Mouse (Mus musculus) heart, embryonic 14.5 days (tissue): ENCODE results near the gene Ensa. TPM values are rescaled to one million over a fixed set of nuclear protein-coding genes. Genes with fewer than 3 reads are reported as not detected.

ENCODE experiments used
- ATAC-seq: fragments of 200-750 bp; cut with Nextera tagmentation; 2 replicates; pipeline ENCODE4 v1.8.0; 2017; ENCODE audit warnings: low read depth, moderate TSS enrichment; ENCODE audit not compliant: insufficient number of reproducible peaks, insufficient read depth, low FRiP score
- H3K27ac ChIP-seq, 2 experiments: fragments of 200-500 bp in 1 of 2; fragments of 300-500 bp in 1 of 2; sonication (generic) in 1 of 2; replicated peaks in 1 of 2; 2 replicates each; pipeline ENCODE4 v1.5.1; 2012 to 2014; ENCODE audit warnings: low read depth in 2 of 2, low read length in 2 of 2, control low read depth in 1 of 2, mild to moderate bottlenecking in 1 of 2, mixed read lengths in 1 of 2; ENCODE audit not compliant: control insufficient read depth in 1 of 2, insufficient read depth in 1 of 2
- H3K27me3 ChIP-seq: fragments of 300-500 bp; sonication (generic); 2 replicates; pipeline ENCODE4 v1.6.1; 2014; ENCODE audit warnings: mild to moderate bottlenecking, low read length, control low read depth; ENCODE audit not compliant: control insufficient read depth, insufficient read depth
- H3K36me3 ChIP-seq: fragments of 300-500 bp; sonication (generic); 2 replicates; pipeline ENCODE4 v1.6.1; 2014; ENCODE audit warnings: mild to moderate bottlenecking, control low read depth, low read length, mixed read lengths; ENCODE audit not compliant: control insufficient read depth, insufficient read depth
- H3K4me1 ChIP-seq, 2 experiments: fragments of 200-500 bp in 1 of 2; fragments of 300-500 bp in 1 of 2; sonication (generic) in 1 of 2; 2 replicates each; pipeline ENCODE4 v1.6.1; 2012 to 2014; ENCODE audit warnings: low read length in 2 of 2, control low read depth in 1 of 2, mixed read lengths in 1 of 2; ENCODE audit not compliant: control insufficient read depth in 2 of 2, insufficient read depth in 2 of 2
- H3K4me2 ChIP-seq: fragments of 300-500 bp; sonication (generic); 2 replicates; pipeline ENCODE4 v1.6.1; 2014; ENCODE audit warnings: mild to moderate bottlenecking, low read length
- H3K4me3 ChIP-seq, 2 experiments: fragments of 200-500 bp in 1 of 2; fragments of 300-500 bp in 1 of 2; sonication (generic) in 1 of 2; 2 replicates each; pipeline ENCODE4 v1.5.1; 2012 to 2014; ENCODE audit warnings: low read length in 2 of 2, mild to moderate bottlenecking in 2 of 2, control low read depth in 1 of 2, low read depth in 1 of 2, moderate library complexity in 1 of 2; ENCODE audit not compliant: control insufficient read depth in 1 of 2, insufficient read depth in 1 of 2
- H3K9ac ChIP-seq: fragments of 300-500 bp; sonication (generic); 2 replicates; pipeline ENCODE4 v1.6.1; 2014; ENCODE audit warnings: mild to moderate bottlenecking, low read length
- H3K9me3 ChIP-seq: fragments of 300-500 bp; sonication (generic); 2 replicates; pipeline ENCODE4 v1.6.1; 2016; ENCODE audit warnings: low read length, control low read depth; ENCODE audit not compliant: control insufficient read depth
- WGBS: fragments of 180-500 bp; shearing (Covaris S2); extraction: QIAGEN DNeasy Blood & Tissue Kit; methylation state at CpG from one replicate; pipeline ENCODE4 v1.1.7; 2014; 5-methylcytosine and 5-hydroxymethylcytosine counted together
- polyA plus RNA-seq: library from polyadenylated mRNA; unstranded; fragments of >200 nt; fragmentation: Nextera tagmentation; extraction: Ambion mirVana; gene quantifications from 2 replicates; pipeline ENCODE4 v1.2.1, GENCODE M21; 2014

Gene Ensa
- polyA plus RNA-seq, 1 experiment from 2014 or later: 51.1 TPM

DNA sequence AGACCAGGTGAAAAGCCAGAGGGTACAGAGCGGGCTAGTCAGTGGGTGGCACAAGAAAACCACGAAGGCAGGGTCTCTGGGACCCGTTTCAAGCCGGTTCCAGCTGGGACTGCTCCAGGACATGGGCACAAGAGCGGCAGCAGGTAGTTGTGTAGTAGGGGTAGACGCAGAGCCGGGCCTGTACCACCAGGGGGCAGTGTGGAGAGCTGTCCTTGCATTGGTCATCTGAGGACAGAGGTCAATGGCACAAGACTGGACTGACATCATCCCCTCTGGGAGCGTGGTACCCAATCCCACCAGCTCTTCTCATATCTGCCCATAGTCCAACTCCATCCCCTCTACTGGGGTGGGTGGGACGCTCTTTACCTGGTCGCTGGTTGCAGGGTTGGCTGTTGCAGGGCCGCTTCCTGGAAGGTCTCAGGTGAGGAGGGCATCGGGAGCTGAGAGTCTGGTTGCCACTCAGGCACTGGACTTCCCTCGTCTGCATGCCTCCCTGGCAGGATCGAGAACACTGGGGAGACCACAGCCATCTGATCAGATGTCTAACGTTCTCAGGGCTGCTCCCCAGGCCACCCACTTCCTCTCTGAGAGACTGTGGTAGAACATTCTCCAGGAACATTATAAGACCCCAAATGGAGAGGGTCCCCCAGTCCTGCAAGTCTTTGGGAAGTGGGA is 52.1 kb downstream of the Ensa start:
- no peaks in the 10 kb centered on the region for H3K9me3 ChIP-seq
- peaks cover 10% of the 10 kb centered on the region; the same call in 1 of the 2 replicates for H3K36me3 ChIP-seq
- no peak for ATAC-seq
- no peak overlapping the region for H3K4me2 ChIP-seq
- H3K27me3 ChIP-seq: no peaks in the 10 kb centered on the region
- H3K9ac ChIP-seq: peak overlapping the region; percentile 67; the same call in 1 of the 2 replicates
- H3K4me1 ChIP-seq: peaks cover 56 to 69% of the 10 kb centered on the region in 2 experiments
- 50% methylated on average over 15 of the region's 15 CpGs for WGBS
- H3K27ac ChIP-seq: peak overlapping the region in 1 of 2 experiments; percentile 97; a peak in 2 of 4 replicates
- no peak overlapping the region for H3K4me3 ChIP-seq

DNA sequence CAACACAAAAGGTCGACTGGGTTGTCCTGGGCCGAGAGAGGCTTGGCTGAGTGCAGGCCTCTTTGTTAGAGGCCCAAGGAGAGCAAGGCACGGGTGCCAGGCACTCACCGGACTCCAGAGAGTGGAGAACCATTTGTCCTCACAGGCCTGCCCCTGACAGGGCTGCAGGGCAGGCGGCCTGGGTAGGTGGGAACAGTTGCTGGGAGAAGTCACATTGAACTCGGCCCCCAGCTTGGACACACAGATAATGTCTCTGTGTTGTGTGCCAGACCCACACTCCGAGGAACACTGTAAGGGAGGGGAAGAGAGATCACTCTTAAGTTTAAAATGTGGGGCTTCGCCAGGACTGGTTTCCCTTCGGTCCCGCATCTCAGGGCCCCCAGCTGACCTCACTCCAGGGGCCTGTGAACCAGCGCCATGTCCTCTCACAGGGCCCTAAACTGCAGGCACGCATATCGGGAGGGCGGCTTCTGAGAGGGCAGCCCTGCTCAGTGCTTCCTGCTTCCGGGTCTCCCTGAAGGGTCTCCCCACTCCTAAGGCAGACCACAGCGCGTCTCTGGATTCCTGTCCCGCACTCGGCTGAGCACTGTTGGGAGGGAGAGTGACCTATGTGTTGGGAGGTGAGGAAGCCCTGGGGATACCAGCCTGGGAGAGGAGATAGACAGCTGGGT is 52.8 kb downstream of the Ensa start:
- Histone ChIP-seq H3K27me3 (no peaks in the 10 kb centered on the region), H3K4me3 (no peak overlapping the region), H3K9me3 (no peaks in the 10 kb centered on the region), H3K4me2 (no peak overlapping the region), H3K36me3 (peaks cover 10% of the 10 kb centered on the region; the same call in 1 of the 2 replicates), H3K9ac (no peak overlapping the region), H3K27ac (peak overlapping the region in 1 of 2 experiments; percentile 97; a peak in 1 of 4 replicates), H3K4me1 (peaks cover 52 to 62% of the 10 kb centered on the region in 2 experiments)
- ATAC-seq: no peak
- 66% methylated on average over 19 of the region's 19 CpGs for WGBS

DNA sequence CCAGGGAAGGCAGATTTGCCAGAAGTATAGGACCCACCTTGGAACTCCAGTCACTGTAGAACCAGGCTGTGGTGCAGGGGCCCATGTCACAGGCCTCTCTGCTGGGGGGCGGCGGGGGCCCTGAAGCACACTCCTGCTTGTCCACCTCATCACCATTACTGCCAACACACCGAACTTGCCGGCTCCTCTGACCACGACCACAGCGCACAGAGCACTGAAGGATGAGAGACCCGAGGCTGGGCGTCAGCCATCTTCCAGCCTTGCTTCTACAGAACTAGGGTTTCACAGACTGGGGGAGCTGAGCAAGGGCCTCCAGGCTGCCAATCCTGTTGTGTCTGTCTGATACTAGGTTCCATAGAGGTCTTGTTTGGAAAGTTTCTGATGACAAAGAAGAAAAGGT is 54.8 kb downstream of the Ensa start:
- Histone ChIP-seq H3K36me3 (peaks cover 4% of the 10 kb centered on the region; the same call in 1 of the 2 replicates), H3K4me1 (peaks cover 38 to 46% of the 10 kb centered on the region in 2 experiments), H3K4me2 (no peak overlapping the region), H3K27me3 (no peaks in the 10 kb centered on the region), H3K4me3 (no peak overlapping the region), H3K27ac (no peak overlapping the region), H3K9ac (no peak overlapping the region), H3K9me3 (no peaks in the 10 kb centered on the region)
- no peak for ATAC-seq
- WGBS: 89% methylated on average over 8 of the region's 8 CpGs

DNA sequence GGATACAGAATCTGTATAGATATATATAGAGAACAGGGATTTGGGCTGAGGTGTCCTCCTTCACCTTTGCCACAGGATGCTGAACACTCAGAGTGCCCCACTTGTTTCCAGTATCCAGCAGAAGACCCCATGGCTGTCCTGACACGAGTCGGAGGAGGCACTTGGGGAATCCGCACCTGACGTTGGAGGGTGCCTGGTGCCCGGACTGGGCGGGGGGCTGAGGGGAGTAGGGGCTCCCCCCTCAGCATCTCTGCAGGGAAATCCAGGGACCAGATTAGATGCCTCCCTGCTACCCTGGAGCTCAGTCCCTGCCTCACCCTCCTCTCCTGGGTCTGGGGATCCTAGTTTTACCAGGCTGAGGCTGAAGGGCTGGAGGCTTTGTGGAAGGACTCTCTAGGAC is 55.9 kb downstream of the Ensa start:
- Histone ChIP-seq H3K4me2 (no peak overlapping the region), H3K9me3 (no peaks in the 10 kb centered on the region), H3K36me3 (peaks cover 4% of the 10 kb centered on the region; the same call in 1 of the 2 replicates), H3K4me3 (no peak overlapping the region), H3K9ac (no peak overlapping the region; the same call in 1 of the 2 replicates), H3K27me3 (no peaks in the 10 kb centered on the region), H3K27ac (no peak overlapping the region), H3K4me1 (peaks cover 34 to 43% of the 10 kb centered on the region in 2 experiments)
- ATAC-seq: no peak
- 64% methylated on average over 6 of the region's 6 CpGs for WGBS

DNA sequence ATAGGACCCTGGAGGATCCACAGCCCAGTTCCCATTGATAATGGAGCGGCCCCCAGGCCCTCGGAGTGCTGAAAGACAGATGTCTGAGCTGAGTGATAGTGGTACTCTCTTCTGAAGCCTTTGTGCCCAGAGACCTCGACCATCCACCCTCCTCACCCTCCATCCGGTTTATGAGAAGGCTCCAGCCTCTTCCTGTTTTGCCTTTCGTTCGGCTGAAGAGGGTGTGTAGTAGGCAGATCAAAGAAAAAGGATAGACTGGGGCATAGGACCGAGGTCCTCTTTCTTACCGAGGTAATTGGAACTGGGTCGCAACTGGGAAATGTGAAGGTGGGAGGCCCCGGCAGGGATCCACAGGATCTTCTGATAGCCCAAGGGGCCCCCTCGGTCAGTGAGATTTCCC is 56.6 kb downstream of the Ensa start:
- Histone ChIP-seq H3K36me3 (peaks cover 4% of the 10 kb centered on the region; the same call in 1 of the 2 replicates), H3K9me3 (no peaks in the 10 kb centered on the region), H3K4me3 (no peak overlapping the region), H3K4me1 (peaks cover 31 to 43% of the 10 kb centered on the region in 2 experiments), H3K9ac (peak overlapping the region; percentile 35; the same call in 1 of the 2 replicates), H3K27me3 (no peaks in the 10 kb centered on the region), H3K27ac (no peak overlapping the region), H3K4me2 (0 out of 2 replicates have a peak overlapping the region, but pooled peaks have one; percentile 5)
- no peak for ATAC-seq
- WGBS: 13% methylated on average over 11 of the region's 11 CpGs

Other genes starting within 250 kb of the Ensa start
- not detected in 2 replicates for gene 4930558C23Rik, start 222.2 kb upstream of the Ensa start, polyA plus RNA-seq
- gene Arnt, start 190.6 kb upstream of the Ensa start, polyA plus RNA-seq: 27.5 and 28.5 TPM in 2 replicates
- gene Ctsk, start 125.7 kb upstream of the Ensa start, polyA plus RNA-seq: 23.2 and 23.9 TPM in 2 replicates
- gene Ctss, start 98.2 kb upstream of the Ensa start, polyA plus RNA-seq: 19.0 and 28.3 TPM in 2 replicates
- gene Hormad1, start 65.3 kb upstream of the Ensa start, polyA plus RNA-seq: not detected in 2 replicates
- 26.9 and 27.3 TPM in 2 replicates for gene Golph3l, start 36.1 kb upstream of the Ensa start, polyA plus RNA-seq
- gene Mcl1, start 33.8 kb downstream of the Ensa start, polyA plus RNA-seq: 54.3 and 57.2 TPM in 2 replicates
- gene Adamtsl4, start 62.9 kb downstream of the Ensa start, polyA plus RNA-seq: 6.3 and 7.0 TPM in 2 replicates
- gene Ecm1, start 114.6 kb downstream of the Ensa start, polyA plus RNA-seq: 62.7 and 66.1 TPM in 2 replicates
- 38.9 and 41.3 TPM in 2 replicates for gene Tars2, start 135.2 kb downstream of the Ensa start, polyA plus RNA-seq
- gene Rprd2, start 193.9 kb downstream of the Ensa start, polyA plus RNA-seq: 19.1 and 22.0 TPM in 2 replicates
- gene Prpf3, start 230.9 kb downstream of the Ensa start, polyA plus RNA-seq: 29.0 and 33.7 TPM in 2 replicates
- gene Mrps21, start 246.5 kb downstream of the Ensa start, polyA plus RNA-seq: 415 and 468 TPM in 2 replicates